Mouse (Mus musculus): ENCODE results near the gene Plod3. TPM values are rescaled to one million over a fixed set of nuclear protein-coding genes. Genes with fewer than 3 reads are reported as not detected.

The Plod3 gene
- polyA plus RNA-seq, 1 experiment from 2014 or later = 39.0 TPM

DNA sequence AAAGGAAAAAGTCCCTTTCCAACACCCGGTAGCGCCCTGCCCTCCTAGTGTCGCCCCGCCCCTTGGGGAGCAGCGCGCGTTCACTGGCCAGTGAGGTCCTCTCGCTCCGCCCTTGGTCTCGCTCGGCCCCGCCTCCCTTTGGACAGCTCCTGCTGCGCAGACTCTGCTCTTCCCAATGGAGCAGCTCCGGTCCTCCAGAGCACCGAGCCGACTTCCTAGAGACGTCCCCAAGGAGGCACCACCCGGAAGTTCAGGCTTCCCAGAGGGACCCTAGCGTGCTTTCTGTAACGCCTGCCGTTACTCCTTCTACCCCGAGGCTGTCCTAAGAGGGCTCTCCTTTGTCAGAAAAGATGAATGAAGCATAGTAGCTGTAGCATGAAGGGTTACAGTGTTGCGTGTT is 33.8 kb upstream of the Plod3 start, which contains the start of gene Fis1:
TSS of gene Fis1 (plus strand) at position 261 of the 400 bp plus-strand sequence.
- no peaks in the 10 kb centered on the region for H3K27me3 ChIP-seq (replicated peaks)
- peak within 1 kb of the TSS; percentile 79 for H3K27ac ChIP-seq (replicated peaks)
- ATAC-seq (ENCODE audit: low FRiP score) = peak; percentile 98
- peaks cover 26% of the 10 kb centered on the region for H3K4me1 ChIP-seq
- H3K4me3 ChIP-seq (replicated peaks) = peak within 1 kb of the TSS; percentile 63
- H3K9me3 ChIP-seq (replicated peaks) = no peaks in the 10 kb centered on the region
- H3K4me2 ChIP-seq = peak within 1 kb of the TSS; percentile 64
- under 1% methylated on average over 23 of the region's 23 CpGs for WGBS
- H3K9ac ChIP-seq (replicated peaks) = peak within 1 kb of the TSS; percentile 72
- H3K36me3 ChIP-seq = peaks cover 11% of the 10 kb centered on the region; the same call in 1 of the 2 replicates

- Histone ChIP-seq H3K36me3 (peaks cover 11% of the 10 kb centered on the region; the same call in 1 of the 2 replicates), H3K4me1 (peaks cover 28% of the 10 kb centered on the region), H3K9me3 (replicated peaks) (no peaks in the 10 kb centered on the region), H3K4me2 (peak overlapping the region; percentile 64), H3K9ac (replicated peaks) (peak overlapping the region; percentile 72), H3K27me3 (replicated peaks) (no peaks in the 10 kb centered on the region), H3K27ac (replicated peaks) (peak overlapping the region; percentile 79), H3K4me3 (replicated peaks) (peak overlapping the region; percentile 63)
- 1% methylated on average over 12 of the region's 12 CpGs for WGBS
- peak; percentile 16; the same call in 1 of the 2 replicates for ATAC-seq (ENCODE audit: low FRiP score)
Measured at GRCm38 (mm10) chr5:136953440-136953951, 33.3 kb upstream of the Plod3 start.

DNA sequence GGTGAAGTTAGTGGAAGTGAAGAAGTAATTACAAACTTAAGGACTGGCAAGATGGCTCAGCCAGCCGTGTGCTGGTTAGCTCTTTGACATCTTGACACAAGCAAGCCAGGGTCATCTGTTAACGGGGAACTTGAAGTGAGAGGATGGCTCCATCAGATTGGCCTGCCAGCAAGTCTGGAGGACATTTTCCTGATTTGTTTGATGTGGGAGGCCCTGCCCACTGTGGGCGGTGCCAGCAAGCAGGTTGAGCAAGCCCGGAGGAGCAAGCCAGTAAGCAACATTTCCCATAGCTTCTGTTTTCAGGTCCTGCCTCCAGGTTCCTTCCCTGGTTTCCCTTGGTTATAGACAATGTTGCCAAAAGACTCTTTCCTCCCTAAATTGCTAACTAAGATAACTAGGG is 31.2 kb upstream of the Plod3 start:
- Histone ChIP-seq H3K4me1 (peaks cover 38% of the 10 kb centered on the region), H3K27me3 (replicated peaks) (no peaks in the 10 kb centered on the region), H3K9ac (replicated peaks) (no peak overlapping the region), H3K27ac (replicated peaks) (no peak overlapping the region), H3K4me2 (no peak overlapping the region), H3K4me3 (replicated peaks) (no peak overlapping the region), H3K9me3 (replicated peaks) (no peaks in the 10 kb centered on the region), H3K36me3 (peaks cover 11% of the 10 kb centered on the region; the same call in 1 of the 2 replicates)
- ATAC-seq (ENCODE audit: low FRiP score) = no peak
- 85% methylated on average over 4 of the region's 4 CpGs for WGBS

GRCm38 (mm10) chr5:136957250-136957649 is 29.6 kb upstream of the Plod3 start:
- Histone ChIP-seq H3K4me3 (replicated peaks) (no peak overlapping the region), H3K4me2 (no peak overlapping the region), H3K27ac (replicated peaks) (no peak overlapping the region), H3K9me3 (replicated peaks) (no peaks in the 10 kb centered on the region), H3K4me1 (peaks cover 50% of the 10 kb centered on the region), H3K9ac (replicated peaks) (no peak overlapping the region), H3K27me3 (replicated peaks) (no peaks in the 10 kb centered on the region), H3K36me3 (peaks cover 11% of the 10 kb centered on the region; the same call in 1 of the 2 replicates)
- ATAC-seq (ENCODE audit: low FRiP score) = no peak
- WGBS = 93% methylated on average over 1 of the region's 1 CpGs

GRCm38 (mm10) chr5:136958991-136959605 is 27.7 kb upstream of the Plod3 start:
- Histone ChIP-seq H3K9ac (replicated peaks) (no peak overlapping the region), H3K27me3 (replicated peaks) (no peaks in the 10 kb centered on the region), H3K9me3 (replicated peaks) (no peaks in the 10 kb centered on the region), H3K36me3 (peaks cover 22% of the 10 kb centered on the region), H3K27ac (replicated peaks) (no peak overlapping the region), H3K4me1 (peaks cover 60% of the 10 kb centered on the region), H3K4me3 (replicated peaks) (no peak overlapping the region), H3K4me2 (no peak overlapping the region)
- 48% methylated on average over 5 of the region's 5 CpGs for WGBS
- no peak for ATAC-seq (ENCODE audit: low FRiP score)

GRCm38 (mm10) chr5:136960053-136960452 is 26.8 kb upstream of the Plod3 start:
- H3K27me3 ChIP-seq (replicated peaks) = no peaks in the 10 kb centered on the region
- peaks cover 50% of the 10 kb centered on the region for H3K4me1 ChIP-seq
- H3K9ac ChIP-seq (replicated peaks) = no peak overlapping the region
- no peak overlapping the region for H3K4me2 ChIP-seq
- no peak overlapping the region for H3K4me3 ChIP-seq (replicated peaks)
- no peak overlapping the region for H3K27ac ChIP-seq (replicated peaks)
- peaks cover 32% of the 10 kb centered on the region for H3K36me3 ChIP-seq
- no peaks in the 10 kb centered on the region for H3K9me3 ChIP-seq (replicated peaks)
- 92% methylated on average over 6 of the region's 6 CpGs for whole genome bisulfite sequencing
- no peak for ATAC-seq (ENCODE audit: low FRiP score)

- peak overlapping the region; percentile 73 for H3K4me3 ChIP-seq (replicated peaks)
- H3K9ac ChIP-seq (replicated peaks) = peak overlapping the region; percentile 87
- H3K27me3 ChIP-seq (replicated peaks) = no peaks in the 10 kb centered on the region
- H3K4me1 ChIP-seq = peaks cover 41% of the 10 kb centered on the region
- peaks cover 45% of the 10 kb centered on the region for H3K36me3 ChIP-seq
- WGBS = 26% methylated on average over 5 of the region's 5 CpGs
- peak; percentile 51 for ATAC-seq (ENCODE audit: low FRiP score)
- H3K4me2 ChIP-seq = peak overlapping the region; percentile 82
- H3K27ac ChIP-seq (replicated peaks) = peak overlapping the region; percentile 95
- no peaks in the 10 kb centered on the region for H3K9me3 ChIP-seq (replicated peaks)
Measured at GRCm38 (mm10) chr5:136961334-136961982, 25.4 kb upstream of the Plod3 start.

GRCm38 (mm10) chr5:136961983-136962461 is 24.8 kb upstream of the Plod3 start:
- Histone ChIP-seq H3K9me3 (replicated peaks) (no peaks in the 10 kb centered on the region), H3K36me3 (peaks cover 41% of the 10 kb centered on the region), H3K4me2 (peak overlapping the region; percentile 82), H3K4me3 (replicated peaks) (peak overlapping the region; percentile 73), H3K27ac (replicated peaks) (peak overlapping the region; percentile 95), H3K9ac (replicated peaks) (peak overlapping the region; percentile 87), H3K4me1 (peaks cover 45% of the 10 kb centered on the region), H3K27me3 (replicated peaks) (no peaks in the 10 kb centered on the region)
- WGBS = under 1% methylated on average over 20 of the region's 20 CpGs
- ATAC-seq (ENCODE audit: low FRiP score) = peak; percentile 94

- Histone ChIP-seq H3K4me2 (peak overlapping the region; percentile 82), H3K4me1 (peaks cover 42% of the 10 kb centered on the region), H3K9ac (replicated peaks) (peak overlapping the region; percentile 87), H3K27ac (replicated peaks) (peak overlapping the region; percentile 95), H3K9me3 (replicated peaks) (no peaks in the 10 kb centered on the region), H3K27me3 (replicated peaks) (no peaks in the 10 kb centered on the region), H3K36me3 (peaks cover 37% of the 10 kb centered on the region), H3K4me3 (replicated peaks) (peak overlapping the region; percentile 73)
- ATAC-seq (ENCODE audit: low FRiP score) = peak; percentile 72
- under 1% methylated on average over 10 of the region's 10 CpGs for WGBS
Measured at GRCm38 (mm10) chr5:136962501-136962900, 24.3 kb upstream of the Plod3 start.

DNA sequence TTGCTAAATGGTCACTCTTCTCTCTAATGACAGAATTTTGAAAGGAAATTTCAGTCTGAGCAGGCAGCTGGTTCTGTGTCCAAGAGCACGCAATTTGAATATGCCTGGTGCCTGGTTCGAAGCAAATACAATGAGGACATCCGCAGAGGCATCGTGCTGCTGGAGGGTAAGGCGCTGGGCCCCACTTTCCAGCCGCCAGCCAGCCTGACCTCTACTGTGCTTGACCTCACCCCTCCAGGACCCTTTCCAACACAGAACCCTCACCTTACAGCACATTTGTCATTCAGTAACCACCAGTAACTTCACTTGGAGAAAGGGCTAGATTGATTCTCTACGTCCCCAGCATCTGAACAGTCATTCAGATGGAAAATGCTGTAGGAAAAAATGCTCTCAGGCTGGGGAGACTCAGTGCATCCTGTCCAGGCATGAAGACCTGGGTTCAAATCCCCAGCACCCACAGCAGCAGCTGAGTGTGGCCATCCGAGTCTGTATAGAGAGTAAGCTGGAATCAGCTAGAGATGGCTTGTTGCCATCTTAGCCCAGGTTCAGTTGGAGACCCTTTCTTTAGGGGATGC is 23.8 kb upstream of the Plod3 start:
- Histone ChIP-seq H3K4me3 (replicated peaks) (peak overlapping the region; percentile 73), H3K9me3 (replicated peaks) (no peaks in the 10 kb centered on the region), H3K27me3 (replicated peaks) (no peaks in the 10 kb centered on the region), H3K4me1 (peaks cover 42% of the 10 kb centered on the region), H3K27ac (replicated peaks) (peak overlapping the region; percentile 95), H3K36me3 (peaks cover 37% of the 10 kb centered on the region), H3K4me2 (peak overlapping the region; percentile 82), H3K9ac (replicated peaks) (peak overlapping the region; percentile 87)
- WGBS = 81% methylated on average over 8 of the region's 8 CpGs
- no peak for ATAC-seq (ENCODE audit: low FRiP score)

DNA sequence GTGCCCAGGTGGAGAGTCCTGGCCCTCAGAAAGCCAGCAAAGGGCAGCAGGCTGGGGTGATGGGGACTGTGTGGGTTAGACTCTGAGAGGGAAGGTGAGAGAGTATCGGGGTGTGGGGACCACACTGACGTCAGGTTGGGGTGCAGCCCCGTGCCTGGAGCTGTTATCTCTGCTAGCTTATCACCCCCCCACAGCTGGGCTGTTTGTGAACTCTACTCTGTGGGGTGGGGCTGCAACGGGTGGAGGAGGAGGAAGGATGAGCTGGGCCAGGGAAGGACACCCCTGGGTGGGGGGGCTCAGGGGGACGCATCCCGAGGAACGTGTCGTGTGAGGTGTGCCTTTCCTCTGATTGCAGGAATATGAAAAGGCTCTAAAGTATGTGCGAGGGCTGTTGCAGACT is 21.6 kb upstream of the Plod3 start:
- H3K4me1 ChIP-seq = peaks cover 31% of the 10 kb centered on the region
- no peak for ATAC-seq (ENCODE audit: low FRiP score)
- H3K36me3 ChIP-seq = peaks cover 37% of the 10 kb centered on the region
- H3K27me3 ChIP-seq (replicated peaks) = no peaks in the 10 kb centered on the region
- H3K9me3 ChIP-seq (replicated peaks) = no peaks in the 10 kb centered on the region
- 97% methylated on average over 9 of the region's 9 CpGs for WGBS
- H3K4me2 ChIP-seq = no peak overlapping the region
- no peak overlapping the region for H3K4me3 ChIP-seq (replicated peaks)
- no peak overlapping the region for H3K9ac ChIP-seq (replicated peaks)
- H3K27ac ChIP-seq (replicated peaks) = no peak overlapping the region

All from neural tube, embryonic 15.5 days (tissue).